Mouse (Mus musculus): ENCODE results near the gene Ncapd2. TPM values are rescaled to one million over a fixed set of nuclear protein-coding genes. Genes with fewer than 3 reads are reported as not detected.

Ncapd2 gene
- 39.1 and 40.1 TPM in 2 replicates for polyA plus RNA-seq (2012; rRNA removed; ENCODE audit: low replicate concordance)

DNA sequence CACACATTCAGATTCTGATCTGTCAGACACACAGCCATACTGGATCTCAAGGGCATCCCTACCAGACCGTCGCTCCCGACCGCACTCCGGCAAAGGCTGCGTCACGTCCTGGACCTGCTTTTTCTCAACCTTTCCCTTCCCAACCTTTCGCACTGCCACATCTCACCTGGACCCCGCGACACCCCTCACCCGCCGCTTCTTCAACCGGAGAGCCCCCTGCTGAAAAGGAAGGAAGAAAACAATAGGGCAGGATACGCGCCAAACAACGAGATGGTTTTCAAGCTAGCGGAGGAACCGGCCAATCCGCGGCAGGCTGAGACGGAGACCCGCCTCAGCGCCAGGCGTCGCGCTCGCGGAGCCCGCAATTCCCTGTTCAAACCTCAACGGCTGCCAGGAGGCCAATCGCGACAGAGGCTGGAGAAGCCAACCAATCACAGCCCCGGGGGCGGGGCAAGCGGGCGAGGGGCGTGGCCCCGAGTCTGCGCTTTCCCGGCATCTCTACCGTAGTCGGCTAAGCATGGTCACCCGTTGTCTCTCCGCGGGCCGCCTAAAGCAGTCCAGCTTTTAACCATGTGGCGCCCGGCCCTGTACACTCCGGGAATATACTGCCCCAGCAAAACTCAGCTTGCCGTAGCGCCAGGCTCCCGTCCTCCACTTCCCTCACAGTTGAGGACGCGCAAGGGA lies at the start of gene Ncapd2, which contains the start of gene Mrpl51:
Gene Ncapd2 (minus strand): TSS at position 370 of the 684 bp plus-strand sequence.
Gene Mrpl51 (plus strand): TSS at position 470 of the 684 bp plus-strand sequence.

DNA sequence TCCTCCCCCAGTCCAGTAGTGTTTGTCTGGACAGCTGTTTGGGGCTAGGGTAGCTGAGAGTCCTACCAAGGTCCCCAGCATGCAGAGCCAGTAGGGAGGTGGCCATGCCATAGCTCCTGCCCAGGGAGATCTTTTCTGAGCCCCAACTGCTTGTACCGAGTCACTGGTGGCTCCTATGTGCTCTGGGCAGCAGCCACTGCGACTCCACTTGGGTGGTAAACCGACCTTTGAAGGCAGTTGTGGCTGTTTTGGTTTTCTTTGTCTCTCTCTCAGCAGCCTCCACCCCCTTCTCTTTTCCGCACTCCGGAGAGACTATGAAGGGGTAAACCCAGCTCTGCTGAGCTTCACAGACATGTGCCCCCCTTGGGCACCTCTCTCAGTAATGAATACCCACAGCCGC lies 45.3 kb upstream of the Ncapd2 start, which contains the start of gene Cd27:
Gene Cd27 (minus strand): TSS at position 229 of the 400 bp plus-strand sequence.

DNA sequence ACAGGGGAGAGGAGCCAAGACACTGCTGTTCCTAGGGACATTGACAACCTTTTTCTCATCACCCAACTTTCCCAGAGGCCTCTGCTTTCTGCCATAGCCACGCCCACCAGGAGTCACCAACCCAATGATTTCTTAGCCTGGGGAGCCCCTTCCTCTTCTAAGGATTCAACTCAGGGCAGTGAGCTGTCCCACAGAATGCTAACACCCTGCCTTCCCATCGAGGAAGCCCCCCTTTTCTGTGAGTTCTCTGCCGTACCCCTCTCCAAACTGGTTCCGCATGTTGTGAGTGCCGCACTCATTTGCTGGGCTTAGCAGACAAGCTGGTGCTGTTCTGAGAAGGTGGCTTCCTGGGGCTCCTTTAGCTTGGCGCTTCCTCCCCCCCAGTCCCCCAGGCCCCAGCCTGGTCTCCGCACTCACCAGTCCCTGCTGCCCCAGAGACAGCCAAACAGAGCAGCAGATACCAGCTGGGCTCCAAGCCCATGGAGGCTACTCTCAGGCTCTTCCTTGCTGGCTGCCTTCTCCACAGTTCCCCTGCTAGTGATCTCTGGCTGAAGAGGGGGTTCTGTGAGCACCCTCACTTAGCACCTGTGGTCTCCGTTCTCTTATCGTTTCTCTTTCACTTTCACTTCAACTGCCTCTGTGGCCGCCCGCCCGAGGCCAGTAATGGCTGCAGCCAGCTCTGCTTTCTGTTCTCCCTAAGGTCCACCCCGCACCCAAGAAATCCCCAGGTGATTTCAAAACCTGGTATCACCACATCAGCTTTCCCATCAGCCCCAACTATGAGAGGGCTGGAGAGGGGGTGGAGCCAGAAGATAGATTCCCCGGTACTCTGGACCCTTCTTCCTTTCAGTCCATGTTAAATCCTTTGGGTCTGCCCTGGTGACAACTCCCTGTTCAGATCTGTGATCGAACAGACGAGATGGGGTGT lies 39.9 kb upstream of the Ncapd2 start, which contains the start of gene Tapbpl:
Gene Tapbpl (minus strand): TSS at position 744 of the 928 bp plus-strand sequence.

DNA sequence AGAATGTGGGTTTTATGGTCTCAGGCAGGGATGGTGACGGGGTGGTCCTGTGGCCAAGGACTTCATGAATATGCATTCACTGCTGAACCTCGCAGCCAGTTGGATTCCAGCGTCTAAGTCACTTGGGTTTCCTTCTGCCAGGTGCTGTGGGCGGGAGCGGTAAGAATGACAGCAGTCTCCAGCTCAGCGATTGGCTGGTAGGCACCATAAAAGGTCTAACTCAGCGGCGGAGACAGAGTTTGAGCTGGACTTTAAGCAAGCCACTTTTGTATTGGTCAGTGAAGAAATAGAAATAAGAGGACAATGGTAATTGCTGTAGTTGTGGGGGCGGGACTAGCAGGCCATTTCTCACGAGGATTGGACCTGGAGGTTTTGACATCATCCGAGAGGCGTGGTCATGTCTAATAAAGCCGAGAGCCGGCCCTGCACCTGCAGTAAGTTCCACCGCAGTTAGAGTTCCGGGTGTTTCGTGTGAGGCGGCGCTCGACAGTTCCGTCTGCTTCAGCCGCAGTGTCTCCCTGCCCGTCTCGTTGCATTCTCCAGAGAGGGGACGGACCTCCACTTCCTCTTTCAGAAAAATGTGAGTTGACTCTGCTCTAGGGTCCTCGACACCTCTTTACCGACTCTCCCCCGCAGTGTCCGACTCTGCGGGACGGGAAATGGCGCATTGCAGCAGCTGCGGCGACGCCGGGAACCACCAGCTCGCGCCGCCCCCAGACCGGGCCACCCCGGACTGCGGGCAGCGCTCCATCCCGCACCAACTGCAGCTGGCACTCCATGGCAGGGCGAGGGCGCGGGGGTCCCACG lies 23.9 kb upstream of the Ncapd2 start, which contains the start of gene Vamp1:
Gene Vamp1 (plus strand): TSS at position 404 of the 807 bp plus-strand sequence.

DNA sequence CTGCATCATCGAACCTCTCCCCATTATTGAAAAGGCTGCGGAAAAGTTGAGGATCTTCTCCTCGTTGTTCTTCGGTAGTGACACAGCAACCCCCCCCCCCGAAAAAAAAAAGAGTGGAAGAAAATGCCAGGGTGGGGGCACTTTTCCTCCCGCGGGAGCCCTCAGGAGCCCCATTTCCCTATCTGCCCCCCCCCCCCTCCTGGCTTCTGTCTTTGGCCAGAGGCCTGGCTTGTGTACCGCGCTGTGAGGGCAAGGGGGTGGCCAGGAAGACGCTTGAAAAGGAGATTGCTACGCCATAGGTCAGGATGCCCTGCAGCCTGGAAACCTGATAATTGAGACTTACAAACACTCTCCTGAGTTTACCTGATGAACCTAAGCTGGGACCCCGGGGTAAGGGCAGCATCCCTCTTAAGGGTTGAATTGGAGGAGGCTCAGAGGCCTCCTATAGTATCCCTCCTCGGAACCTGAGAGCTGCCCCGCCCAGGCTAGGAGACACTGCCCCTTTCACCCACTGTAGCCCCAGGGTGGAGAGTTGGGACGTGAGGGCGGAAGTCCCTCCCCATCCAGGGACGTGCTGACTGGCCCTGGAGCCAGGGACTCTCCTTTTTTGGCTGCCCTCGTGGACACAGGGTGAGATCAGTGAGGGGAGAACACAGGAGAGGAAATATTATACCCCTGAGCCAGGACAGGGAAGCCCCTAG lies 25.3 kb downstream of the Ncapd2 start, which contains the start of gene Gapdh:
Gene Gapdh (minus strand): TSS at position 417 of the 701 bp plus-strand sequence.

DNA sequence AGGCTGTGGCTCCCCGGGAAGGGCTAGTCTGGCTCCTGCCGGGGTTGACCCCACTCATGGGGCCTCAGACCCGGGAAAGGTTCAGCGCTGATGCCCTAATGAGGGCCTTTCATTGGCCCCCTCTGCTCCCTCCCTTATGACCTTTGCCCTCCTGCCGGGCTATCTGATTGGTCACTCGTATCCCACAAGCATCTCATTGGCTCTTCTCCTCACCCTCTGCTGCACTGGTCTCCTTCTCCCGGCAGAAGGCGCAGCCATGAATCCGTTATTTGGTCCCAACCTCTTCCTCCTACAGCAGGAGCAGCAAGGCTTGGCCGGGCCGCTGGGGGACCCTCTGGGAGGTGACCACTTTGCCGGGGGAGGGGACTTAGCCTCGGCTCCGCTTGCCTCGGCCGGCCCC lies 46.5 kb downstream of the Ncapd2 start, which contains the start of gene Iffo1:
Gene Iffo1 (plus strand): TSS at position 241 of the 400 bp plus-strand sequence.

DNA sequence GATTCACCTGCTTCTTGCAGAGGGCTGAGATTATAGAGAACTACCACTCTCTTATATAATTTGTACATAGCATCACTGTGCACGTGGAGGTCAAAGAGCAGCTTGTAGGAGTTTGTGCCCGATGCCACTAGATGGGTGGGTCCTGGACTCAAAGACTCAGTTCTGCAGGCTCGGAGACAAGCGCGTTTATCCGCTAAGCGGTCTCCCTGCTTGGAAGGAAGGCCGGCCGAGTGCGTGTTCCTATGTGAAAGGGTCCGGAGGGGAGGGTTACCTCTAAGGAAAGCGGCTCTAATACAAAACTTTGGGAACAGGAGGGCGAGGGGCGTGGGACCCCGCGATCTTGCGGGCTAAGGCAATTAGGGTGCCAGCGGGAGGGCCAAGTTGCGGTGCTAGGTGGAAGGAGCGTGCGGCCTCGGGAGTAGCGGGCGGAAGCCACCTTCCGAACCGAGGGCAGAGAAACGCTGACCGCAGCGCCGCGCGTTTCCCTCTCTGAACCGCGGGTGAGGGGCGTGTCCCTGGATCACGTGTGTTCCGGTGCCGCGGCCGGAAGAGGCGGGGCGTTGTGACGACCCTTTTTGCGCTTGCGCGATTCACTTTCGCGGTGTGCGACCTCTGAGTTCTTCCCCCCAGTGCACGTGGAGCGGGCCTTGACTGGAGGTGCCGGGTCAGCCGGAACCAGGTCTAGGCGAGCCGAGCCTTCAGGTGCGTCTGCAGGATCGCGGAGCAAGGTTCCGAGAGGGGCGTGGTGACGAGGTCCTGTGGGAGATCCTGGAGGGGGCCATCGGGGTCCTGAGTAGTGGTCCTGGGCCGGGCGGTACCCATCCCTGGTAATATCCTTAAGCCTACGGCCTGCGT lies 60.0 kb downstream of the Ncapd2 start, which contains the start of gene Nop2:
Gene Nop2 (plus strand): TSS at position 608 of the 855 bp plus-strand sequence.

Other genes with a start within 250 kb of the Ncapd2 start
- gene Cops7a, start 226.2 kb downstream of the Ncapd2 start, polyA plus RNA-seq (2012; rRNA removed; ENCODE audit: low replicate concordance): 176 and 323 TPM in 2 replicates
- gene Pianp, start 195.0 kb downstream of the Ncapd2 start, polyA plus RNA-seq (2012; rRNA removed; ENCODE audit: low replicate concordance): 5.0 and 7.7 TPM in 2 replicates
- 61.5 and 67.0 TPM in 2 replicates for gene Zfp384, start 182.6 kb downstream of the Ncapd2 start, polyA plus RNA-seq (2012; rRNA removed; ENCODE audit: low replicate concordance)
- 37.4 and 67.5 TPM in 2 replicates for gene Ing4, start 151.9 kb downstream of the Ncapd2 start, polyA plus RNA-seq (2012; rRNA removed; ENCODE audit: low replicate concordance)
- gene Acrbp, start 142.0 kb downstream of the Ncapd2 start, polyA plus RNA-seq (2012; rRNA removed; ENCODE audit: low replicate concordance): 29.9 and 38.8 TPM in 2 replicates
- 26.4 and 31.1 TPM in 2 replicates for gene Lpar5, start 123.8 kb downstream of the Ncapd2 start, polyA plus RNA-seq (2012; rRNA removed; ENCODE audit: low replicate concordance)
- gene Chd4, start 95.7 kb downstream of the Ncapd2 start, polyA plus RNA-seq (2012; rRNA removed; ENCODE audit: low replicate concordance): 30.4 and 134 TPM in 2 replicates
- 15.3 and 15.5 TPM in 2 replicates for gene Nop2, start 59.8 kb downstream of the Ncapd2 start, polyA plus RNA-seq (2012; rRNA removed; ENCODE audit: low replicate concordance)
- 32.1 and 52.1 TPM in 2 replicates for gene Iffo1, start 46.5 kb downstream of the Ncapd2 start, polyA plus RNA-seq (2012; rRNA removed; ENCODE audit: low replicate concordance)
- 3,410 and 6,480 TPM in 2 replicates for gene Gapdh, start 25.2 kb downstream of the Ncapd2 start, polyA plus RNA-seq (2012; rRNA removed; ENCODE audit: low replicate concordance)
- gene Mrpl51, start 100 bp upstream of the Ncapd2 start, polyA plus RNA-seq (2012; rRNA removed; ENCODE audit: low replicate concordance): 46.4 and 62.9 TPM in 2 replicates
- 28.7 and 36.3 TPM in 2 replicates for gene Vamp1, start 23.9 kb upstream of the Ncapd2 start, polyA plus RNA-seq (2012; rRNA removed; ENCODE audit: low replicate concordance)
- 26.1 and 32.6 TPM in 2 replicates for gene Tapbpl, start 40.2 kb upstream of the Ncapd2 start, polyA plus RNA-seq (2012; rRNA removed; ENCODE audit: low replicate concordance)
- 61.3 and 95.2 TPM in 2 replicates for gene Cd27, start 45.3 kb upstream of the Ncapd2 start, polyA plus RNA-seq (2012; rRNA removed; ENCODE audit: low replicate concordance)
- 0.14 TPM in 1 of 2 replicates, not detected in the other for gene Tuba3a, start 94.3 kb upstream of the Ncapd2 start, polyA plus RNA-seq (2012; rRNA removed; ENCODE audit: low replicate concordance)
- gene Ltbr, start 122.2 kb upstream of the Ncapd2 start, polyA plus RNA-seq (2012; rRNA removed; ENCODE audit: low replicate concordance): 84.9 and 110 TPM in 2 replicates
- gene Scnn1a, start 129.0 kb upstream of the Ncapd2 start, polyA plus RNA-seq (2012; rRNA removed; ENCODE audit: low replicate concordance): 14.9 and 18.5 TPM in 2 replicates
- gene Tnfrsf1a, start 157.7 kb upstream of the Ncapd2 start, polyA plus RNA-seq (2012; rRNA removed; ENCODE audit: low replicate concordance): 184 and 196 TPM in 2 replicates
- gene Plekhg6, start 189.1 kb upstream of the Ncapd2 start, polyA plus RNA-seq (2012; rRNA removed; ENCODE audit: low replicate concordance): 4.0 and 4.1 TPM in 2 replicates